Mouse (Mus musculus) testis, adult 2 months (tissue): ENCODE results near the gene Cmtm7. TPM values are rescaled to one million over a fixed set of nuclear protein-coding genes. Genes with fewer than 3 reads are reported as not detected.
"Not testable (repeated sequence)": the region's sequence is repeated elsewhere in the genome, so short reads cannot be mapped to it uniquely, and the experiment has no call there.

ENCODE experiments used
- H3K27ac ChIP-seq: fragments of 200-500 bp; 2 replicates; pipeline ENCODE4 v1.5.1; 2012; ENCODE audit warnings: low read depth, low read length; ENCODE audit not compliant: control insufficient read depth, insufficient read depth
- H3K27me3 ChIP-seq: fragments of 200-500 bp; 2 replicates; pipeline ENCODE4 v1.6.1; 2012; ENCODE audit warnings: mild to moderate bottlenecking, low read length, moderate library complexity; ENCODE audit not compliant: control insufficient read depth, insufficient read depth
- H3K36me3 ChIP-seq: fragments of 200-500 bp; 2 replicates; pipeline ENCODE4 v1.6.1; 2012; ENCODE audit warnings: mild to moderate bottlenecking, low read length; ENCODE audit not compliant: control insufficient read depth, insufficient read depth
- H3K4me1 ChIP-seq: fragments of 200-500 bp; 2 replicates; pipeline ENCODE4 v1.6.1; 2012; ENCODE audit warnings: low read length; ENCODE audit not compliant: control insufficient read depth, insufficient read depth
- H3K4me3 ChIP-seq: fragments of 200-500 bp; 2 replicates; pipeline ENCODE4 v1.5.1; 2012; ENCODE audit warnings: low read depth, mild to moderate bottlenecking, low read length, moderate library complexity, mixed read lengths; ENCODE audit not compliant: control insufficient read depth
- CTCF ChIP-seq: fragments of 200-500 bp; IDR thresholded peaks from 2 replicates; pipeline ENCODE4 v1.5.1; 2012; ENCODE audit warnings: low read depth, mild to moderate bottlenecking, inconsistent platforms, low read length, moderate library complexity; ENCODE audit not compliant: control insufficient read depth, insufficient read depth, insufficient replicate concordance
- POLR2A ChIP-seq: fragments of 200-500 bp; IDR thresholded peaks from 2 replicates; pipeline ENCODE4 v1.6.1; 2012; ENCODE audit warnings: low read depth, mild to moderate bottlenecking, inconsistent platforms, low read length, moderate library complexity; ENCODE audit not compliant: control insufficient read depth
- polyA plus RNA-seq: library from polyadenylated mRNA; depleted of rRNA; stranded (reverse); fragments of >200 nt; gene quantifications from 2 replicates; pipeline ENCODE4 v1.2.3, GENCODE M21; 2012

The Cmtm7 gene
- polyA plus RNA-seq, 1 experiment, result 10.1 TPM

DNA sequence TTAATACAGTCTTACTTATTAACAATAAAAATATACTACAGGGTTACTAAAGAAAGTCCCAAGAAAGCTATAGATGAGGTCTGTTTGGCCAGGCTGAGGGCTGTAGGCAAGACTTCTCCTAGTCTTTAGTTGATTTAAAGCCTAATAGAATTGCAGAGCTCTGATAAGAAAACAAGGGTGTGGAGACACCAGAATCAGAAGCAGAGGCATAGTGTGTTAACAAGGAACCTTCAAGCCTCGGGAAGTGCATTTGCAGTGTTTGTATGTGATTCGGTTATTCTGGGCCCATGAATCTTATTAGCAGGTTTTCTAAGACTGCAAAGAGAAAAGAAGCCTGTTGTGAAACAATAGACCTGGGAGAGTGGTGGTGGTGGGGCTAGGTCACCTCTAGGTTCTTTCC lies 48.4 kb downstream of the Cmtm7 start:
- TF ChIP-seq CTCF (no peak), POLR2A (no peak)
- H3K4me1 ChIP-seq, result peaks cover 10% of the 10 kb centered on the region
- no peak overlapping the region for H3K4me3 ChIP-seq
- peaks cover 2% of the 10 kb centered on the region; the same call in 1 of the 2 replicates for H3K36me3 ChIP-seq
- no peaks in the 10 kb centered on the region for H3K27me3 ChIP-seq
- no peak overlapping the region for H3K27ac ChIP-seq

DNA sequence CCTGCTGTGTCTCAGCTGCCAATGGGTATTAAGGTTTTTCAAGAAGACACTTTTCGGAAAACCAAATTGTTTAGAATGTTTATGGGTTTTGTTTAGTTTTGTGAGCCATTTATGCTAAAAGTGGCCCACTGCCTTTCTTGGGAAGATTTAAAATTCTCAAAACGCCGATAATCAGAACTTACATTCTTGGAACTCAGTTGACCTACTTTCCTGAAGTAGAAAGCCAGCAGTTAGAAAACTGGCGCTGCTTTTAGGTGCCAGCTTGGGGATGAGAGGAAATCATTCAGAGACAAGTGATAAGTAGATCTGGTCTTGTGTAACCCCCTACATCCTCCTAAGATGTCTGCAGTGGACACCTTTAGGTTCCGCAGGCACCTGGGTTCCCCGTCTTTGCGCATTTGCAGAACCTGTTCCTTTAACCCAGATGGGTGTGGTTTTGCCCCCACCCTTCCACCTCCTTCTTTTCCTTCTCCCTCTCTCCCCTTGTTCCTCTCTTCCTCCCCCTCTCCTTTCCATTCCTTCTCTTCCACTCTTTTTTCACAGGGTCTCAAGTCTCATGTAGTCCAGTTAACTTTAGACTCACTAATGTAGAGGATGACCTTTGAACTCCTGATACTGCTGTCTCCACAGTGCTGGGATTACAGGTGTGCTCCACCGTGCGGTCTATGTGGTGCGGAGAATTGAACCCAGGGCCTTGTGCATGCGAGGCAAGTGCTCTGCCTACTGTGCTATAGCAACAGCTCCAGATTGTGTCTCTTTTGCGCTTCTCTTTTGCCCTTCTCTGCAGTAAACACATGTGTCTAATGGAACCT lies 49.6 kb downstream of the Cmtm7 start:
- no peak for TF ChIP-seq POLR2A
- no peak for TF ChIP-seq CTCF
- peaks cover 8% of the 10 kb centered on the region for H3K4me1 ChIP-seq
- peaks cover 2% of the 10 kb centered on the region; the same call in 1 of the 2 replicates for H3K36me3 ChIP-seq
- no peaks in the 10 kb centered on the region for H3K27me3 ChIP-seq
- H3K27ac ChIP-seq, result no peak overlapping the region; the same call in 1 of the 2 replicates
- peak overlapping the region; percentile 97 for H3K4me3 ChIP-seq

DNA sequence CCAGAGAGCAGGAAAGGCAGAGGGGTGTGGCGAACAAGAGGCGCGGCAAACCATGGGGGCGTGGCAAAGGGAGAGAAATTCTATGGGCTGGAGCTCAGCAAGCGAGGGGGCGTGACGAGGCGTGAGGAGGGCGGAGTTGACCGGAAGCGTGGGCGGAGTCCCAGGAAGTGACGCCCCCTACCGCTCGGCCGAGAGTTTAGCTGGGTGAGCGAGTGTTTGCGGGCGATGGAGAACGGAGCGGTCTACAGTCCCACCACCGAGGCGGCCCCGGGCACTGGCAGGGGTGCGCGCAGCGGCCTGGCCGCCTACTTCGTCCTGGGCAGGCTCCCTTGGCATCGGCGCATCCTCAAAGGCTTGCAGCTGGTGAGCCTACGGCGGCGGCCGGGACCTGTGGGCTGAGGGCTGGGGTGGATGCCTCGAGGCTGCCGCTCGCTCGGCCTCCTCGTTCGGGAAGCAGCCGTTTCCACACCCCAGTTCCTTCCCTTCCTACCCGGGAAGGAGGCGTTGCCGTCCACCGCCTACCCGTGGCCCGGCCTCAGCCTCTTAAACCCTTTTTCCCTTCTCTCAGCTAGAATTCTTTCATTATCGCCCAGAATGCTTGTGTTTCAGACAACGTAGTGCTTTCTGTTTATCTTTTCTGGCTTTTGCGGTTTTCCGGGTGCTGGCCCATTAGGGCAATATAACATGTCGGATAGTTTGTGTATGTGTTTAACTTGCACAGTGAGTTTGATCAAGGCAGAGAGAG lies 50.5 kb downstream of the Cmtm7 start, which contains the start of gene Cmtm6:
Cmtm6 (plus strand) TSS at position 106 of the 745 bp plus-strand sequence.
- Histone ChIP-seq H3K27ac (peak within 1 kb of the TSS; percentile 91), H3K4me3 (peak within 1 kb of the TSS; percentile 97), H3K36me3 (peaks cover 2% of the 10 kb centered on the region; the same call in 1 of the 2 replicates), H3K27me3 (no peaks in the 10 kb centered on the region), H3K4me1 (peaks cover 7% of the 10 kb centered on the region)
- peak; percentile 99 for TF ChIP-seq POLR2A
- peak; percentile 33; the same call in 1 of the 2 replicates for TF ChIP-seq CTCF

DNA sequence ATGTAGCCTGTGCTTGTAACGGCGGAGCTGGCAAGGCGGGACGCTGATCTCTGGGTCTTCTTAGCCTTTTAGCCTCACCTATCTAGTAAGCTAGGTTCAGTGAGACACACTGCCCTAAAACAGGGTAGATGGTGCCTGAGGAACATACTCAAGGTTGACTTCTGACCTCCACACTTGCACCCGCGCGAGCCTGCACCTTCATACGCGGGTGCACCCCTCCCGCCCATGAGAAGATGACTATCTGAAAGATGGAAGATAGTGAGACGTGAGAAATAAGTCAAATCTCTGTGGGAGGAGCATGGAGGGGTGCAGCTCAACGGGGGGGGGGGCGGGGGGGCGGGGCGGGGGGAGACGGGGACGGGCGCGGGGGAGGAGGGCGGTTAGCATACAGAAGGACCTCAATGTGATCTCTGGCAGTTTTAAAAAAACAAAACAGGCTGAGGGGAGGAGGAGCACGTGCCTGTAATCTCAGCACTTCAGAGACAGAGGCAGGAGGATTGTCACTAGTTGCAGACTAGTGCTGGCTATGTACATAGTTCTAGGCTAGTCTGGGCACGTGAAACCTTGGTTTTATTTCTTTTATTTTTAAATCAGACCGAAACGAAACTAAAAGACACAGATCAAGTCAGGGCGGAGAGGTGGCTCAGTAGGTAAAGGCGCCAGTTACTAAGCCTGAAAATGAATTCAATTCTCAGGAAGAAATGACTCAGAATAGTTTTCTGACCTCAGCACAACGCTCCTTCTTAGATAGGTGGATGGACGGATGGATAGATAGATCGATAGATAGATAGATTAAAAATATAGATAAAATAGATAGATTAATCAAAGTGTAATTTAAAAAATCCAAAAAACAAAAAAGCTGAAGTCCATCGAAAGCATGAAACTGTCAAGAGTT lies 51.5 kb downstream of the Cmtm7 start:
- peaks cover 2% of the 10 kb centered on the region; the same call in 1 of the 2 replicates for H3K36me3 ChIP-seq
- H3K4me1 ChIP-seq, result peaks cover 7% of the 10 kb centered on the region
- no peak for TF ChIP-seq POLR2A
- no peak for TF ChIP-seq CTCF
- peak overlapping the region; percentile 45 for H3K4me3 ChIP-seq
- no peaks in the 10 kb centered on the region for H3K27me3 ChIP-seq
- H3K27ac ChIP-seq, result peak overlapping the region; percentile 58

DNA sequence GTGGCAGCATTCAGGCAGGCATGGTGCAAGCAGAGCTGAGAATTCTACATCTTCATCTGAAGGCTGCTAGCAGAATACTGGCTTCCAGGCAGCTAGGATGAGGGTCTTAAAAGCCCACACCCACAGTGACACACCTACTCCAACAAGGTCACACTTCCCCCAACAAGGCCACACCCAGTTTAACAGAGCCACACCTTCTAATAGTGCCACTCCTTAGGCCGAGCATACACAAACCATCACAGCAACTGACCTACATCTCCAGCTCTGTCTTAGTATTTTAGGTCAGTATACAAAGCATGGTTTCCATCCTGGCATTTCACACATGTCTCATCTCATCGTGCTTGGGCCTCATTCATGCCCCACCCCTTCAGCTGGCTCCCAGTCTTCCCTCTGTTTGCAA lies 53.2 kb downstream of the Cmtm7 start:
- not testable (repeated sequence) for H3K4me3 ChIP-seq, H3K4me1 ChIP-seq, H3K36me3 ChIP-seq, H3K27ac ChIP-seq, H3K27me3 ChIP-seq

DNA sequence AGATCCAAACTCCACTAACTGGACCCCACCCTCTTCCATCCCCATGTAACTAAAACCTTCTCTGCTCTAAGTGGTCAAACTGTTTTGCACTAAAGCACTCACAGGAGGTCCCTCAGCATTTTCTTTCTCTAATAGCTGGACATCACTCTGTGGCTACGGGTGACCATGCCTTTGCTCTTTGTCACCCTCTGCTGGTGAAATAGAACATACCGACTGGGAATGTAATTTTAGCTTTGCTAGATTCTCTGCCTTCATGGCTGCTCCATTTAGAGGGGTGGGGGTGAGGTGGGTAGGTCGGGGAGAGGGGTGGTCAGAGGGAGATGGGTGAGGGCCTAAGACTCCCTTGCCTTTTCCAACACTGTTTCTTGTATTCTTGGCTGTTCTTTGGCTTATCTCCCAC lies 54.3 kb downstream of the Cmtm7 start:
- Histone ChIP-seq H3K27me3 (no peaks in the 10 kb centered on the region), H3K36me3 (peaks cover 1% of the 10 kb centered on the region), H3K4me1 (peaks cover 6% of the 10 kb centered on the region), H3K27ac (no peak overlapping the region), H3K4me3 (no peak overlapping the region)
- peak; percentile 12; the same call in 1 of the 2 replicates for TF ChIP-seq CTCF
- TF ChIP-seq POLR2A, result no peak
